Mouse (Mus musculus) embryo, embryonic 9.5 days (tissue): ENCODE measurements around the gene Prdm16.

ENCODE experiments used
- DNase-seq: peaks from one replicate; pipeline ENCODE4 v3.0.0-alpha.2; 2017; ENCODE audit errors: extremely low spot score

Gene Prdm16

DNA sequence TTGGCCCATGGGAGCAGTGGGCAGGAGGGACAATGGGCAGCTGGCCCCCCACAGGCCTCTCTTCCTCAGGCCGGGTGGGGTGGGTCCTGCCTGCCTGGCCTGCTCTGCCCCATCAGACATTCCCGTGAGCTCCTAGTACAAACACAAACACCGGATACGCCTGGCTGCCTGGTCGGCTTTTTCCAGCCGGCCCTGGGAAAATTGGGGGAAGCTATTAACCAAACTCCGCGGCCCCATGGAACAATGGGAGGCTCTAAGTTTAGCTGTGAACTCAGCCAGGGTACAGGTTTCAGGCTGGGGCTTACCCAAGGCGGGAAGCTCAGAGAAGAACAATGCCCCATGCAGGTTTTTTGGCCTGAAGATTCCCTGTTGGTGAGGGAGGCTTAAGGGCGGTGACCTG lies 300.0 kb downstream of the Prdm16 start:
- peak; percentile 49 for DNase-seq

DNA sequence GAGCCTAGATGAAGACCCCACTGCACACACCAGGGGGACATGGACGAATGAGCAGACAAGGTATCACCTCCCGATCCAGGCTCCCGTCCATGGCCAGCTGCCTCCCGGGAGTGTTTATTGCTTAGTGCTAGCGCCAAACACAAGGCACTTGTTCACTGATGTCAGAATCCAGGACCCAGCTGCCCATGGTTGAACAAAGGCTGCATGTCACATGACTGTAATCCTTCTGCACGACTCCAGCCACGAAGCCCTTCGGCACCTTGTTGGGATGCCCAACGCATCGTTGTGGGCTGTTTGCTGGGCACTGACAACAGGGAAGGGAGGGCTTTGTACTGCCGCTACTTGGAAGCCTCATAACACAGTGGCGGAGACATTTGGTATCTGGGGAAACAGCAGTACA lies 300.9 kb downstream of the Prdm16 start, which contains the start of gene B230104I21Rik:
Gene B230104I21Rik, plus strand, starts transcription at position 367 of the 400 bp plus-strand sequence.
- no peak for DNase-seq

DNA sequence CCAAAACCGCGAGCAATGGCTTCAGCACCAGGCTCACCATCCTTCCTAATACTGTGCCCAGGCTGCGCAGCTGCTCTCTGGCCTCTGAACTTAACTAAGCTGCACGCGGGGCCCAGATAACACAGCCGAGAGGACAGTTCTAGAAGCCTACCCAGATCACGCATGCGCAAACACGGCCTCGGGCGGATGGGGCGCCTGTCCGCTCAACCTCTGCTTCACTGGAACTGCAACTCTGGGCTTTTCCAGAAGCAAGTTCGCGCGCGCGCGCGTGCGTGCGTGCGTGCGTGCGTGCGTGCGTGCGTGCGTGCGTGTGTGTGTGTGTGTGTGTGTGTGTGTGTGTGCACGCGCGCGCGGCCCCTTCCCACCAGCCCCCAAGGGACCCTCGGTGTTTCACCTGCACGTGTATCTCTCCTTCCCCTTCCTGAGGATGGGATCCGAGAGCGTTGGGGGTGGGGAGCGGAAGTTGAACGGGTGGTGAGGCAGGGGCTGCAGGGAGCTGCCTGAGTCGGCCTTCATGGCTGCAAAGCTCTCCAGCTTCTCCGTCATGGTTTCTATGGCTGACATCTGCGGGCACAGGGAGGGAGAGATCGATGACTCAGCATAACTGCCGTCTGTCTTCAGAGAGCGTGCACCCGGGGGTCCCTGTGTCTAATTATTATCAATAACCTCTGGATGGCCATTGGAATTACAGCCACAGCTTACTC lies 301.8 kb downstream of the Prdm16 start:
- peak; percentile 49 for DNase-seq

DNA sequence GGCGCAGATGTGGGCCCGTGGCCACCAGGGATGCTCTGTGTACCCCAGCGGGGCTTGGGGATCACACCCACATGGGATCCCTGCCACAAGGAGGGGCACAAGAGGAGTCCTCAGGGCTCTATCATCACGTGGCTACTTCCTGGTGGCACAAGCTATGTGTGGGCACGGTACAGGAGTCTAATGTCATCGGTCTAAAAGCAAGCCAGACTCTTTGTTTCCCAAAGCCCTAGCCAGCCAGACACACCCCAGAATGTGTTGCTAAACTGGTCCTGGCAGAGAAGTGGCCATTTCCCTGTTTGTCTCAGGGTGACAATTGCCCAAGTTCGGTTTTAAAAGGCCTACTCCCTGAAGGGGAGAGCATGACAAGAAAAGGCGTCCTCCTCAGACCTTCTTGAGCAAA lies 303.4 kb downstream of the Prdm16 start:
- DNase-seq = no peak

DNA sequence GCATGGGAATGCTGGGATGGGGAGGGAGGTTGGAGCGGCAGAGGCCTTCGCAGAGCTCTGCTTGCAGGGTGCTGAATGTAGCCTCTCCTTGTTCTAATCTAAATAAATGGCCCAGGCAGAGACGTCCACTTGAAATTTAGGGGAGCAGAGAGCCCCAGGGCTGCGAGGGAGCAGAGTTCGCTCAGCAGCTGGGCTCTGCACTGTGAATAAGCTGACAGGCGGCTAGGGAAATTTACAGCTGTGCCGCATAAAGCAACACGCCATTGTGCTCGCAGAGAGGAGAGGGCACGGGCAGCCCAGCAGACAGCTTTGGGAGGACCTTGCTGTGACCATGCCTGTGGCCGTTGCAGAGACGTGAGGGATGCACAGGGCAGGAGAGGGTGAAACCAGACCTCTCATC lies 305.4 kb downstream of the Prdm16 start:
- DNase-seq = peak; percentile 29

DNA sequence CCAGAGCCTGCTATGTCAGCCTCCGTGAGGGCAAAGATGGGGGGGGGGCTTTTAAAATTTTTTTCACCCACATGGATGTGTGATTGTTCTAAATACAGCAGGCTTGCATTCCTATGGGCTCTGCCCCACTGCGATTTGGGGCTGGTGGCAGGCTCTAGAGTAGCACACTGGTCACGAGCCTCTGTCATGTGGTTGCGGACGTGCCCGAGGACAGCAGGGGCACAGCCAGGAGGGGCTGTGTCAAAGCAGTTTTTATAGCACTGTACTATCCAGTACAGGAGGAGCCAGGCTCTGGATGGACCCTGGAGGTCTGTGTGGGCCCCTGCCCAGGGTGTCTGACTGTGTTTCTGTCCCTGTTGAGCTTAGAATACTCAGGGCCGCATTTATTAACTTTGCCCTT lies 306.7 kb downstream of the Prdm16 start:
- no peak for DNase-seq

DNA sequence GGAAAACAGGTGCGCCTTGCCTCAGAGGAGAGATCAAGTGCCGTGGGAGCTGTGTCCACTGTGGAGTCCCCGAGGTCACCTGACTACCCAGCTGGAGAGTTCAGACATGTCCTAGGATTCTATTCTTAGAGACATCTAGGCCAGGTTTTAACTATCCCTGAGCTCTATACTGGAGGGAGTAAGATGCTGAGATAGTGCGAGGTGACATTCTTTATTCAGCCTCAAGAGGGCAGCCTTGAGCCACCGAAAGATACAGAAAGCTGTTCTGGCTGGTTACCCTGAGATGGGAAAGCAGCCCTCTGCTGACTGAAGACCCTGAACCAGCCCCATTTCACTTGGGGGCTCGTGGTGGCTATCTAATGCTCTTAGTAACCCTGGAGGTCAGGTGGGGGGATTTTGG lies 307.8 kb downstream of the Prdm16 start:
- DNase-seq = peak; percentile 87

DNA sequence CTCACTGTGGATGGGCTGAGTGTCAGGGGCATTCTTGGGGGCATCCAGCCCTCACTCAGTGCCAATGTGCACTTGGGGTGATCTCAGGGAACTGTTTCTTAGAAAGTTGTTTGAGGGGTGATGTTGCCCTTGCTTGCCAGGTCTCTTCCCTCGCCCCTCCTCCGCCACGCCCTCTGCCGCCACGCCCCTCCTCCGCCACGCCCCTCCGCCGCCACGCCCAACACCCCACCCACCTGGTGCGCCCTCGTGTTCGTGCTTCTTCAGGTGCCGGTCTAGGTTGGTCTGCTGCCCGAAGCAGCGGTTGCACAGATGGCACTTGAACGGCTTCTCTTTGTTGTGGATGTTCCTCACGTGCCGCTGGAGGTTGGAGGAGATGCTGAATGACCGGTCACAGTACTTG lies 308.2 kb downstream of the Prdm16 start:
- peak; percentile 28 for DNase-seq

DNA sequence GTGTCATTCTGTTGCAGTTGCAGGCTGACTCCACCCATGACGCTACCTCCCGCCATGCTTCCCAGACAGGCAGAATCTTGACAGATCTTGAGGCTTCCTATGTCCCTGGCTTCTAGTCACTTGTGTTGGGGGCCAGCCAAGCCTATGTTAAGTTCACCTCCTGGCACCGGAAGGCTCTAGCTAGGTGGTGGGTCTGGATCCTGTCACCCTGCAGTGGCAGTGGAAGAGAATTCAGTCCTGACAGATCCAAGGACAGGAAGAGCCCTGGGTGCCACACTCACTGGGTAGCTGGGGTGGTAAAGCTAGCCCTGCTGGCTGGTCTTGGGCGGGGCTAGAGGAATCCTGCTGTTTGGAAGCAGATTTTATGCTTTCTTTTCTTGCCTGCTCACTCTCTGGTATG lies 311.3 kb downstream of the Prdm16 start:
- no peak for DNase-seq

DNA sequence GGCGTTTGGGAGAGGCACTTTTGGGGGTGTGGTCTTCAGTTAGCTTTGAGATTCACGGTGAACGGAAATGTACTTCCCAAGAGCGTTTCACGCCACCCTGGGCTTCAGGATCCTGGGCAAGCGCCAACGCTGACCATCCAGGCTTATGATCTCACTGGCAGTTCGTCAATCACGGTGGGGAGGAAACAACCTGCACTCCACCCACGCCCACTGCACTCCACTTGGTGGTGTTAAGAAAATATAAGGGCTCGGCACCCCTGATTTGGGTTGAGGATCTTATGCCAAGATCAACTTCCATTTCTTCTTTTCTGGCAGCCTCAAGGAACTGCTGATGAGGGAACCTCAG lies 323.1 kb downstream of the Prdm16 start:
- DNase-seq = no peak

DNA sequence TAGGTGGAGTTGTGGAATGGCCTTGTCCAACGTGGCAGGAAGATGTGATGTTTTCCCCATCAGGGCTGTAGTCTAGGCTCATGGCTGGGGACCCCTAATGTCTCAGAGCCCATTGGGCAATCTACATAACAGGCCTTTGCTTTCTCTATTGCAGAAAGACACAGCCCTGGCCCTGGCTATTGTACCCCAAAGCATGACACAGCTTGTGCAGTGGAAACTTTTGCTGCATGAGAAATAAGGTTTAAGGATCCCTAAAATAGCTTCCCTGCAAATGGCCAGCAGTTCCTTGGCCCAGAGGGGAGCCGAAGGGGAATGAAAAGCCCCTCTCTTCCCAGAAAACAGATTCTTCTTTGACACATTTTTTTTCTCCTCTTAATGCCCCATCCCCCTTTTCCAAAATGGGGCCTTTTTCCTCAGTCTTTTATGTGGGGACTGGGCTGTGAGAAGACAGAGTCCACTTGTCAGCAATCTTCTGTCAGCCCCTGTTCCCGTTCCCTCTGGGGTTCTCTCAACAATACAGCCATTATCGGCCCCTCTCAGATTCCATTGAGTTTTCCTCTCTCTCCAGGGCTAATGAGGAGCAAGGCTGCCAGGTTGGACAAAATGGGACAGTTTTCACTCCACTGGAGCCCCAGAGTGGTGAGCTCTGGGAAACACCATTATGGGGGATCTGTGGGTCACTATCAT lies 323.6 kb downstream of the Prdm16 start:
- no peak for DNase-seq

DNA sequence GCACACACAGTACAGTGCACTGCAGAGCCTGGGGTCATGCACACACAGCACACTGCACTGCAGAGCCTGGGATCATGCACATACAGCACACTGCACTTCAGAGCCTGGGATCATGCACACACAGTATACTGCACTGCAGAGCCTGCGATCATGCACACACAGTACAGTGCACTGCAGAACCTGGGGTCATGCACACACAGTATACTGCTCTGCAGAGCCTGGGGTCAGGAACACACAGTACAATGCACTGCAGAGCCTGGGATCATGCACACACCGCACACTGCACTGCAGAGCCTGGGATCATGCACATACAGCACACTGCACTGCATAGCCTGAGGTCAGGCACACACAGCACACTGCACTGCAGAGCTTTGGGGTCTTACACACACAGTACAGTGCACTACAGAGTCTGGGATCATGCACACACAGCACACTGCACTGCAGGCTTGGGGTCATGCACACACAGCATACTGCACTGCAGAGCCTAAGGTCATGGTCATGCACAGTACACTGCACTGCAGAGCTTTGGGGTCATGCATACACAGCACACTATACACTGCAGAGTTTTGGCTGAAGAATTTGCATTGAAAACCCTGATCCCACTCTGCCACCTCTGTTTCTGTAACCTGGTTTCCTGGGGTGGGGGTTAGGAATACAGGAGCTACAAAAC lies 324.4 kb downstream of the Prdm16 start:
- DNase-seq = no peak

DNA sequence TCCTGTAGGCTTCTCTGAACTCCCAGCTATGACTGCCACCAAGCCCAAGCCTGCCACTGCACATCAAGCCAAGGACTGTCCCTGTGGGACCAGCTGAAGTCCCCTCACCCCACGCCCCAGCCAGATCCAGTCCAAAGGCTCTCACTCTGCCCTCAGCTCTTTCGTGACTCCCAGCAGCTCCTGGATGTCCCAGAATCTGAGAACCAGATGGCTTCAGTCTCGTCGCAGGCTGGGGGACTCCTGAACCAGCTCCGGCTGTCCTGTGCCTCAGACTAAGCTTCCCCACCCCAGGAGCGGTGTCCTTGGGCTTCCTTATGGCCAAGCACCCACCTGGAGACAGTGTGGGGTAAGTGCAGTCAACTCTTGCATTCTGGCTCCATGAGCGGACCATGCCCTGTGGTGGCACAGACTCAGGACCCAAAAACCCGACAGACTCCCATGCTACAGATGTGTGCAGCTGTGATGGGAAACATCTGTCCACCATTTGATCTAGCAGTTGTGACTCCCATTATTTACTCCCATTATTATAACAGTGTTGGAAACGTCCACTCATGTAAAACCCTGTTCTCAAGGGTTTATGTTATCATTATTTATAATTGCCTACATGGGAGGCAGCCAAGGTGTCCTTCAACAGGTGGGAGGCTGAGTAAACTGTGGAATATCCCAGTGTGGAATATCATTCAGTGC lies 326.0 kb downstream of the Prdm16 start:
- DNase-seq = no peak

DNA sequence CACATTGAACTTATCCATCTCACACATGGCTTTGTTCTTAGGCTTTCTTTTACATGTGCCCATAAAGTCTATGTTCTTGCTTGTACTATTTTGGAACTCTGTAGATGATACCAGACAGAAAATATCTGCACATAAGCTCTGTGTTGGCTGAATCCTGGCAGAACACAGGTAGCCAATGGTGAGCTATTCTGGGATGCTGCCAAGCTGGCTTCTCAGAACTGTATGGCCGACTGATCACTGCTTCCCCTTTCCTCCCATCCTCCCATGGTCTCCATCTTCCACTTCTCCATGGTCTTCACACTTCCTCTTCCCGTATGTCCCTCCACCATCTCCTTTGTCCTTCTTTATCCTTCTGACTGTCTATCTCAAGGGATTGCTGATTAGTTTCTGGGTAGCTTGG lies 327.5 kb downstream of the Prdm16 start:
- DNase-seq = no peak

DNA sequence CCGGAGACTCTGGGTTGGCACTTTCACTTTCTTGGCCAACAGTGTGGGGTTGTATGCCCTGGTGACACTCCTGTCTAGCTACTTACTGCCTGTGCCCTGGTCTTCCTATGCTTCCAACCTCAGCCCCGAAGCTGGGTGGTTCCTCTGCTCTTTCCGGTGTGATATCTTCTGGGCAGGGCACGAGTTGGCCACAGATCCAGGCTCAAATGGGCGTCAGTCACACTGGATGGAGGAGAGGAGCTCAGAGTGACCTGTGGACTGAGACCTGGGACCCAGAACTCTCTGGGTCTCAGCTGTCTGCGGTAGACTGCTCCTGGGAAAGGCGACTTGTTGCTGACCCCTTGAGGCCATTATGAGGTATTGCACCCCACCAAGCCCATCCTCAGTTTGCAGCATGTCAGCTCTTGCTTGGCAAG lies 335.2 kb downstream of the Prdm16 start, which contains the start of gene Arhgef16:
Gene Arhgef16, minus strand, starts transcription at position 211 of the 416 bp plus-strand sequence.
- peak; percentile 68 for DNase-seq

DNA sequence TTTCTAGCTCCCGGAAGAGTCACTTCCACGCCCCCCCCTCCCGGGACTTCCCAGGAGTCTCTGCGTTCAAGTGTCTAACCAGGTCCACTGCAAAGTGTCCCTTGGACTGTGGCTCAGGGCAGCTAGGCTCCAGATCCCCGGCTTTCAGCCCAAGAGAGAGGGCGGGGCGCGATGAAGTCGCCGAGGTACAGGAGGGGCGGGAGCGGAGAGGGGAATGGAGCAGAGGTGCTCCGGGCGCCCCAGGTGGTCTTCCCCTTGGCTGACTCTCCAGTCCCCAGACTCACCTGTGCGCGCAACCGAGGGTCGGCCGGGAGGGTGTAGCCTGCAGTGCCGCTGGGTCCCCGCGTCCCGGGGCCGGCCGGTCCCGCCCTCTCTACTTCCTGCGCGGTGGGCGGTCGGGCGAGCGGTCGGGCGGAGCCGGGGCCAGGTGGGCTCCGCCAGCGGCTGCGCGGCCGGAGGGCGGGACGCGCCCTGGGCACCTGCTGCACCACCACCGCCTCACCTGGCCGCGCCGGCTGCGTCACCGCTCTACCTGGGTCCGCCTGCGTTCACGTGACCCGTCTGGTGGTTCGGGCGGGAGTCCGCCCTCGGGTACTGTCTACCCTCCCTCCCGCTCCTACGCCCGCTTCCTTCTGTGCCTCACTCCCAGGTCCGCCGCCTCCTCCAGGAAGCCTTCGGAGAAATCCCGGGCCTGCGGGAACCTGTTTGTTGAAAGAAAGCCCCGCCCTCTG lies 337.0 kb downstream of the Prdm16 start:
- peak; percentile 38 for DNase-seq

DNA sequence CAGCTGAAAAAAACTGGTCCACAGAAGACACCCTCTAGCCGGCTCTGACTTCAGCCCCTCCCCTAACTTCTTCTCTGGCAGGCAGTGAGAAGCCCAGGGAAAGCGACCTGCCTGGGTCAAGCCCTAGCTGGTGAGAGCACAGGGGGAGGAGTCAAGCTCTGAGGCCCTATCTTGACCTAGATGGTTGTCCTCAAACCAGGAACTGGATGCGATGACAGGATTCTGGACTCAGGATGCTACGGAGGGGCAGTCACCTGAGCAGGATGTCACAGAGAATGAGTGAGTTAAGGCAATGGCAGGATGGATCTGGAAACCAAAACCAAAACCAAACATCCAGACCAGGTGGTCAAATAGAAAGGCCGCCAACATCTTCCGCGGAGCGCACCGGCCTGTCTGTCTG lies 338.9 kb downstream of the Prdm16 start:
- peak; percentile 68 for DNase-seq

DNA sequence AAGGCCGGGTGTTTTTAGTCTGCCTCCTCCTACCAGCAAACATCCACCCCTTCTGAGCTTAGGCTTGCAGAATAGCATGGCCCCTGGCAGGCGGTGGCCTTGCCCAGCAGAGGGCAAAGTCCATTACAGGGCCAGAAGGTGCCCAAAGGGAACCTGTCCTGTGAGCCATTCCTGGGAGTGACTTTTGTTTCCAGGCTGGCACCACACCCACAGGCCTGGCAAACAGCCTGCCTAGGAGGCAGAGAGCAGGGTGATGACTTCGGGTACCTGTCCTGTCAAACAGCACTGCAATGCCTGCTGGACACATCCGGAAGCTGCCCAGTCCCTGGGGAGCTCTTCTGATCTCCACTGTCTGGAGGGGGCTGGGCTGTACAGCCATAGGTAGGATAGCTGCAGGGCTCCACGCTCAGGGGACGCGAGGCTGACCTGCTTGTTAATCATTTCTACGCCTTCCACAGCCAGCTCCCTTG lies 342.4 kb downstream of the Prdm16 start:
- no peak for DNase-seq

DNA sequence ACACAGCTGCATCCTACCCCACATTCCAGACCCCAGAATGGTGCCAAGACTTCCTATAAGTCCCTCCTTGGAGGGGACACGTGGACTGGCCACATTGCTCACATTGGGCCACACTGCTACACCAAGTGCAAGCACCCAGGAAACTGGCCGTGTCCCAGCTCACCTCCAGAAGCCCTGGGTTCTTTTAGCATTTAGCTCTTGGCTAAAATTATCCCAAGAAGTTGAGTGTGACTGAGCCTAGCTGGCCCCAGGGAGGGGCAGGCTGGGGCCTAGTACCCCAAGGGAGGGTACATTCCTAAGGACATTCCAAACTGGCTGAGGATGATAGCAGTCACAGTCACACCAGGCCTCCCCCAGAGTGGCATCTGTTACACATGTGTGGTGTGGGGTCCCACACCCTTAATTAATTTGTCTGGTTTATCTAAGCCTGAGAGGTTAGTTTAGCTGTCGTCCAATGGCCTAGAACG lies 342.9 kb downstream of the Prdm16 start:
- DNase-seq = no peak

DNA sequence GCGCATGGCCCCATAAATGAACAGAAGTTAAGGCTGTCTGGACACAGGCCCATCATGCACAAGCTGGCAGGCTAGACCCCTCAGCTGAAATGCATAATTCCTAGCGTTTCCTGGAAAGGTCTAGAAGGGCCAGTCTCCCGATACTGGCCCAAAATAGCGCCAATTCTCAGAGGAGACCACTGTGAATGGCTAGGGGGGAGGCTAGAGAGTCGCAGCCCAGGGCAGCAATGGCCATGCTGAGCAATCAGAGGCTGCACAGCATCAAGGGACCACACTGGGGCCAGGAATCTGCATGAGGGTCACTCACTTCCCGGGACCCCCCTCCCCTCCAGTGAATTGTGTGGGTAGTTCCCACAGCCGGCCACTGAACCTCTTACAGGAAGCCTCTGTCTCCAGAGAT lies 353.0 kb downstream of the Prdm16 start:
- DNase-seq = no peak

DNA sequence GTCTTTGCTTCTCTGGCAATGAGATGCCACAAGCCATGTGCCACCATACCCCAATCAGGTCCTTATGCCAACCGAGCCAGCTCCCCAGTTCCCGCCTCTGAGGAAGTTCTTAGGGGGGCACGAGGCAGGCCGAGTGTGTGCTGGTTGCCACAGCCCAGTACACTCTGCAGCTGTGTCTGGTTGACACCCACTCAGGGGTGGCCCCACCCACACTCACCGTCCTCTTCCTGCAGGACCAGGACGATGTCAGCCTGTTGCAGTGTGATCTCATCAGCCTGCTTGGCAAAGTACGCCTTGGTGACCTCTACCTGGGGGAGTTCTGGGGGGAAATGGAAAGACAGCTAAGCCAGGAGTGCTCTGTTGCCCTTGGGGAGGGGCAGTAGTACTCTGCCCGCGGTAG lies 357.2 kb downstream of the Prdm16 start:
- no peak for DNase-seq
